Mouse (Mus musculus) gastrocnemius, postnatal 36 days (tissue): ENCODE data around the gene Tgfb1. TPM values are rescaled to one million over a fixed set of nuclear protein-coding genes. Genes with fewer than 3 reads are reported as not detected.

Source experiments
- DNase-seq, 2 experiments: peaks; one replicate each; pipeline ENCODE4 v3.0.0; 2022
- intact Hi-C: fragments of 180-260 bp; cut with DNase I; formaldehyde crosslinking; loops from one replicate; pipeline ENCODE4 v1.15.1; 2025
- long read RNA-seq, 2 experiments: library from polyadenylated mRNA; stranded (forward); transcript quantifications; one replicate each; pipeline ENCODE4 v2.0.0; 2021
- total RNA-seq, 2 experiments: library from RNA; stranded (reverse); gene quantifications; 2 replicates each; pipeline ENCODE4 v1.2.3; 2021

Tgfb1 gene
- total RNA-seq = 1 to 10 TPM; 6.0 to 6.2 TPM
- long read RNA-seq, experiment 1, partial matches to known transcripts = 1 of 3 reads
- long read RNA-seq, experiment 1, other reads (novel, unspliced or antisense) = 0 of 3 reads
- long read RNA-seq, experiment 2, partial matches to known transcripts = 1 of 2 reads
- long read RNA-seq, experiment 2, other reads (novel, unspliced or antisense) = 0 of 2 reads

- peak; percentile 68 to 72 for DNase-seq
- intact Hi-C loops = no loop called here
Measured at GRCm38 (mm10) chr7:25686680-25687531, at the start of gene Tgfb1. Tgfb1 (plus strand) TSS chr7:25687002.

DNA sequence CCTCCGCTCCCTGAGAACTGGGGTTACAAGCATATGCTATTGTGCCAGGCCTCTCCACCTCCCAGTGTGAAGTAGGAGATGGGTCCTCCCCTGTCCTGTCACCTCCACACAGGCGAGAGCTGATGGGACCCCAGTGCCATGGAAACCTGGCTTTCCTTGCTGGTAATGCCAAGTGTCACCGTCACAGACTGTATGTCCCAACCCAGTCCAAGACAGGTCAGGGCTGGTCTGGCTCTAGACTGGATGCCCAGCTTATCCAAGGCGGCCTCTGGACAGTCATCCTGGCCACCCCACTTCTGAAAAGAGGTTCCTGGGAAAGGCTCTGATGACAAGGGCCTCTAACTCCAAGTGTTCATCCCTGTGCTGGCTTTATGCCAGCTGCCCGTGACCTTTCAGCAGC, 49.7 kb upstream of the Tgfb1 start:
- intact Hi-C loops = no loop called here
- no peak for DNase-seq

DNA sequence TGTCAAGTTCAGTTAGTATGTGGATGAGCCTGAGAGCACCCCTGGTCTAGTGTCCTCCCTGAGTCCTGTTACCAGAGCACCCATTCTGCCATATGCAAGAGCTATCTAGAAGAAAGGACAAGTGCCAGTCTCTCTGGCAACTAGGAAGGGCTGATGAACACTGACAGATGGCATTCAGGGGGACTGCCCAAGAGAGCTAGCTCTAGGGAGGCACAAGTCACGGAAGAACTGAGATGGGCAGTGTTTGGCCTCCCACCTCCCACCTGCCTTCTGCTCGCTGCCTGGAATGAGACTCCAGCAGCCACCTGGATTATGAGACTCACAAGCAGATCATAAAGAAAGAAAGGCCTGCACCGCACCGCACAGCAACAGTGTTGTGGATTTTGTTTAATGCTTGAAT, 47.0 kb upstream of the Tgfb1 start:
- intact Hi-C loops = no loop called here
- DNase-seq = no peak

DNA sequence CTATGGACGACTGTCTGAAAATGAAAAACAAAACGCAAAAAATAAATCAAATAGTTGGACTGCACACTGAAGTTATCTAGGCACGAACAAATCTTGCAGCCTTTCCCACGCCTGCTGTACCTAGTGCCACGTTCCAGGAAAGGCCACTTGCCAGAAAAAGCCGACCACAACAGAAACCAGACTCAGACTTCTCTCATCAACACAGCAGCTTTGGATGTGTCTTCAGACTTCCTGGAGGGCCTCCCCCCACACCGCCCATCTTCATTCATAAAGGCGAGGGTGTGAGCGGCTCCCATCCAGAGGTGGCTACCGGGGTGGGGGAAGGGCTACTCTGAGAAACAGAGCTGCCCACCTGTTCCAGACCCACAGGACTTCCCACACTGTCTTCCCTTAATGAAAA, 42.7 kb upstream of the Tgfb1 start:
- intact Hi-C loops = no loop called here

GRCm38 (mm10) chr7:25644631-25645030, 42.2 kb upstream of the Tgfb1 start:
- intact Hi-C loops = no loop called here
- DNase-seq = no peak

More for the DNA sequence above, 42.7 kb upstream of the Tgfb1 start:
- no peak for DNase-seq

- no peak for DNase-seq
- intact Hi-C loops = no loop called here
Measured at GRCm38 (mm10) chr7:25645074-25645473, 41.7 kb upstream of the Tgfb1 start.

GRCm38 (mm10) chr7:25647574-25648123, 39.2 kb upstream of the Tgfb1 start:
- intact Hi-C loops = no loop called here
- no peak for DNase-seq

DNA sequence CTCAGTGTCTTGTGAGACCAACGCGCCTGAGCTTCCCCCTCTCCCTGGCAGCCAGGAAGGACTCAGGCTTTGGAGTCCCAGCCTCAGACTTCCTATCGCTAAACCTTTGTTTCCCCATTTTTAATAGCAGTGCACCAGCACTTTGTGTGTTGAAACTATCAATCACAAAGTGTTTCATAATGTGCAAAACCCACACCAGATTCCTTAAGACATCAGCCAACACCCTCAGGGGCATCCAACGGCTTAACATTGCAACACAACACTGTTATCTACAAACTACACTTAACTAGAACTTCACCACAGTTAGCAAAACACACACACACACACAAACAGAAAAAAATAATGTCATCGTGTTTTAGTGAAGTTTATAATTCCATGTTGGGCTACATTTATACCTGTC, 37.0 kb upstream of the Tgfb1 start:
- intact Hi-C loops = no loop called here

GRCm38 (mm10) chr7:25651281-25651680, 35.5 kb upstream of the Tgfb1 start:
- intact Hi-C loops = no loop called here
- DNase-seq = no peak

More for the DNA sequence above, 37.0 kb upstream of the Tgfb1 start:
- DNase-seq = no peak

DNA sequence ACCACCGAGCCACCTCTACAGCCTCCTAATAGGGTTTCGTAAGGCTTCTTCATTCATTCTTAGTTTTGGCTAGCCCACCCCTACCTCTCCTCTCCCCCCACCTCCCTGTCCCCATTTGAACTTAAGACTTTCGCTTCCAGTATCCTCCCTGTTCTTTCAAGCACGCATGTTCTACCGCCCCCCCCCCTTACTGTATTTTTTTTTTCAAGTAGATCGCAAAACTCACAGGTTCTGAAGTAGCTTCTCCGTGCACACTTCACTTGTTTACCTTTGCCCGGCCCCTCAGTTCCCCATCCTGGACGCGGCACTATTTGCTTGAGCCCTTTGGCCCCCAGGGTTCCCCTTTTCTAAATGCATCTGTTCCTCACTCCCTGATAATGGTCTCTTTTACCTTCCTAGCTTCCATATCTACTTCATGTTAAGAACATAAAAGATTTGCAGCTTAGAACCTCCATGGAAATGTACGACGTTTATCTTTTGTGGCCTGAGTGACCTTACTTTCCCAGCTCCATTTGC, 34.5 kb upstream of the Tgfb1 start:
- intact Hi-C loops = no loop called here
- DNase-seq = no peak

DNA sequence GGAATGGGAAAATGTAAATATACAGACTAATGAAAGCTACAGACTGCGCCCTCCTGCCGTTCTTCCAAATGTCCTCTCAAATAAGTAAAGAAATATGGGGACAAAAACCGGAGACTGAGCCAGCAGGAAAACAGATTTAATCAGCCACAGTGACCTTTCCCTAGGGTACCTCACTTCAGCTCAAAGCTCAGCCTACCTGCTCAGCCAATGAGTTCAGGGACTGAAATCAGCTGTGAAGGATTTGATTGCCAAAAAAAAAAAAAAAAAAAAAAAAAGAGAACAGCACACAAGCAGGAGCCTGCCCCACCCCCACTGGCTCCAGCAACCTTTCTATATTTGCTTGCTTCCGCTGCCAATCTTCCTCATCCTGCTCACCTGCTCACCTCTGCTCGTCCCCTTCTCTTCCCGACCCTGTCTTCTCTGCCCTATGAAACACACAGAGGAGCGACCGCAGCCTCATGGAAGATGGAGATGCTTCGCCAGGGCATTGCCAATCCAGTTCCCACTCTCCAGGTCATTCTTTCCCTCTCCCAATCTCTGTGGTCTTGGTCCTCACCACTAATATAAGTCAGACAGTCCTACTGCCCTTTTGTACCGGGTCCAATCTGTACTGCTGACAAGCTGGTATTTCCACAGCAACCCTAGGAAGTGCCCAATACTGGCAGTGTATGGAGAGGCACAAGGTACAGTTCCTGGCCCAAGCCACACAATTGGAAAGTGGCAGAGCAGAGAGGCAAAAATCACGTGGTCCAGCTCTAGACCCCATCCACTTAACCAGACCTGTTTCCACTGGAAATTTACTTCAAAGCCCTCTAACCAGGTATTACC, 31.0 kb upstream of the Tgfb1 start:
- DNase-seq = no peak
- intact Hi-C loops = no loop called here

DNA sequence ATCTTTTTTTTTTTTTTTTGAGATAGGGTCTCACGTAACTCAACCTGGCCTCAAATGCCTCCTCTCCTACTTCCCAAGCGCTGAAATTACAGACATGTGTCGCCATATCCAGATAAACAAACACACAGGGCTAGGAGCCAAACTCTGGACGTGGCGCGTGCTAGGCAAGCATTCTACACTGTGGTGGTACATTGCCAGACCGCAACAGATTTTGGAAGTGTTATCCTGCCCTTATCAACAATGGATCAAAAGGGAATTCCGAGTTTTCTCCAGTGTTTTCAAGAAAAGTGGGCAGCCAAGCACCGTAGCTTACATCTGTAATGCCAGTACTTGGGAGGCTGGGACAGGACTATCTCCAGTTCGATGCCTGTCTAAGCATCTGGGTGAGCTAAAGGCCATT, 29.0 kb upstream of the Tgfb1 start:
- intact Hi-C loops = no loop called here
- no peak for DNase-seq

DNA sequence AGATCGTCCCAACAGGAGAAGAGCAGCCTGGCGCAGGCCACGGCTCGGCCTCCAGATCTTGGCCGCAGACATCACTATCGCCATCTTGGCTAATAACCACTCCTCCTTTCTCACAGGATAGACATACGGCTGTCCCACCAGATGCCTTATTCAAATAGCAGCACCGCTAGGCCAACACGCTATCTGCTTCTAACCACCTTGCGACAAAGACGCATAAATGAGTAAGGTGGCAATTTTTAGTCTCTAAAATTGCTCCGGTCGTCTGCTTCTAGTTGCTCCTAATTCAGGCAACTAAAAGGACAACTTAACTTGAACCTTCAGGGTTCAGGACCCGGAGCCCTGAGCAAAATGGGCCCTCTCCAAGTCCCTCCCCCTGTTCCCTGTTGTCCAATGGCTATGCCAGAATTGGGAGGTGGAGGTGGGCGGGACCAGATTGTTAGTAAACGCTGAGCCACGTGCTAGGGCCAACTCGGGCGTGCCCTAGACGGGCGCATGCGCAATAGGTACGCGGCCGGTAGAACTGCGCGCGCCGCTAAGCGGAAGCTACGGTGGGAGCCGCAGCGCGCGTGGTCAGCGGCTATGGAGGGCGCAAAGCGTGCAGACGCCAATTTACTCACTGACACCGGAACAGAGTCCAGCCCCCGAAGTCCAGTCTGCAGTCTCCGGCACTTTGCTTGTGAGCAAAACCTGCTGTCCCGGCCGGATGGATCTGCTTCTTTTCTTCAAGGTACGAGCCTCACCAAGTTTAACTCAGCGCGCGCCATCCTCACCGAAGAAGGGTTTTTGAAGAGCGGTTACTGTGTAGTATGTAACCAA, 27.9 kb upstream of the Tgfb1 start, which contains the start of the genes Bckdha and Exosc5:
Gene Bckdha, minus strand, starts transcription at position 325 of the 816 bp plus-strand sequence.
Gene Exosc5, plus strand, starts transcription at position 508 of the 816 bp plus-strand sequence.
- peak; percentile 99 to 100 for DNase-seq
- intact Hi-C loops = no loop called here

DNA sequence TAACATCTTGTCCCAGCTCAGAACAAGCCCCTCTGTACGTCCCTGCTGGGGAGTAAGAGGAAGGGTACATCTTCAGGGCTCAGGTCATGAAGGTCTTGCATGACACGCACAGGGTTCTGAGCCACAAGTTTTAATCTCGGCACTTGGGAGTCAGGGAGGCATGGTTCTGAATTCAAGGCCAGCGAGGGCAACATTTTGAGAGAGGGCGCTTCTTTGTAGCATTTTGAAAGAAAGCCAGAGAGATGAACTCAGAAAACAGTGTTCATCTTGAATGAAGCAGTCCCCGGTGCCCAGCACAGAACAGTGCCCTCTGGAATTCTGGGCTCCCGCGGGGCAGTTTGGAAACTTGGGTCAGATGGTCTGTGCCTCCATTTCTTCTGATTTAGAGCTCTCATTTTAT, 20.4 kb upstream of the Tgfb1 start:
- intact Hi-C loops = no loop called here
- DNase-seq = no peak

GRCm38 (mm10) chr7:25669158-25669557, 17.6 kb upstream of the Tgfb1 start:
- DNase-seq = no peak
- intact Hi-C loops = no loop called here

GRCm38 (mm10) chr7:25669631-25670030, 17.2 kb upstream of the Tgfb1 start:
- DNase-seq = no peak

GRCm38 (mm10) chr7:25670096-25670495, 16.7 kb upstream of the Tgfb1 start:
- intact Hi-C loops = no loop called here

More at GRCm38 (mm10) chr7:25669631-25670030, 17.2 kb upstream of the Tgfb1 start:
- intact Hi-C loops = no loop called here

DNA sequence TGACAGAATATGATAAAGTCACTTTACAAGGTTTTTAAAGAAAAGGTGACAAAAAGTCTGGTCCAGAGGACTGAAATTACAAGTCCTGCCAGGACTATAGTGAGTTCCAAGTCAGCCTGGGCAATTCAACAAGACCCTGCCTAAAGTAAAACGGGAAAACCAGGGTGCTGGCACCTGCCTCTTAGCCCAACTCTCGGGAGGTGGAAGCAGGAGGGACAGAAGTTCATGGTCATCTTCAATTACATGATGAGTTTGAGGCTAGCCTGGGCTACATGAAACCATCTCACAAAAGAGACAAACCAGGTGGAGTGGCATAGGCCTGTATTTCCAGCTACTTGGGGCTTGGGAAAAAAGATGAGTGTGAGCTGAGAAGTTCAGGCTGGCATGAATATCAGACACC, 15.1 kb upstream of the Tgfb1 start:
- intact Hi-C loops = no loop called here
- DNase-seq = no peak

More at GRCm38 (mm10) chr7:25670096-25670495, 16.7 kb upstream of the Tgfb1 start:
- no peak for DNase-seq

DNA sequence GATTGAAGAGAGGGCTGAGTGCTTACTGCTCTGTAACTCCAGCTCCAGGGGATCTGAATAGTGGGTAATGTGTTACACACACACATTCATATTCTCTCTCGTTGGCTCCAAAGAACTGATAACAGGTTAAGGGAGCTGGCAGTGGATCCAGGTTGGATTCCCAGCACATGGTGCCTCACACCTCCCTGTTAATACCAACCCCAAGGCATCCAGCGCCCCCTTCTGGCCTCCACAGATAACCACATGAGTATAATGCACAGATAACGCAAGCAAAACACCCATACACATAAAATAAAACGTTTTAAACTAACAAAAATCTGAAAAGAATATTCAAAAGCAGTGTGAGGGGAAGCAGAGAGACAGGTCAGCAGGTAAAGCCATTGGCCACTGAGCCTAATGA, 14.4 kb upstream of the Tgfb1 start:
- intact Hi-C loops = no loop called here

GRCm38 (mm10) chr7:25674297-25674696, 12.5 kb upstream of the Tgfb1 start:
- DNase-seq = no peak
- intact Hi-C loops = no loop called here

More for the DNA sequence above, 14.4 kb upstream of the Tgfb1 start:
- no peak for DNase-seq
